Mouse (Mus musculus): Measurements from ENCODE around the gene 1600014C10Rik.

- TF ChIP-seq POLR2A (IDR thresholded peaks at IDR 0.05; ENCODE audit: borderline replicate concordance, low read depth, low read length) (no peak), CTCF (IDR thresholded peaks at IDR 0.05; ENCODE audit: low read depth, low read length) (no peak)
Observed at GRCm38 (mm10) chr7:38208969-38209368, 26.0 kb downstream of the 1600014C10Rik start.

Data from bone marrow macrophage, adult 2 months (primary cell).